Mouse (Mus musculus): Measurements from ENCODE around the gene Zfyve27. TPM values are rescaled to one million over a fixed set of nuclear protein-coding genes. Genes with fewer than 3 reads are reported as not detected.

Gene Zfyve27
- polyA plus RNA-seq (2015; fragmentation: Nextera tagmentation; extraction: Ambion mirVana) = 22.8 and 25.1 TPM in 2 replicates

- Histone ChIP-seq H3K4me2 (ENCODE audit: low read depth, low read length) (no peak within 1 kb of the TSS), H3K4me3 (ENCODE audit: low read length) (no peak within 1 kb of the TSS), H3K27ac (ENCODE audit: low read length) (no peak within 1 kb of the TSS), H3K4me1 (ENCODE audit: control insufficient read depth, insufficient read depth, low read length) (0 out of 2 replicates have a peak, but pooled peaks cover 2% of the 10 kb centered on the region), H3K36me3 (ENCODE audit: control insufficient read depth, insufficient read depth) (no peaks in the 10 kb centered on the region), H3K9me3 (replicated peaks; ENCODE audit: control insufficient read depth, low read length) (no peaks in the 10 kb centered on the region), H3K9ac (ENCODE audit: low read length) (no peak within 1 kb of the TSS), H3K27me3 (ENCODE audit: control insufficient read depth, insufficient read depth, low read length) (peaks cover 2% of the 10 kb centered on the region; the same call in 1 of the 2 replicates)
- ATAC-seq (replicated peaks; ENCODE audit: extremely low read depth, insufficient read depth, low FRiP score) = no peak
- WGBS = 58% methylated on average over 5 of the region's 5 CpGs
Measured at GRCm38 (mm10) chr19:42163764-42164163, at the start of gene Zfyve27. TSS of gene Zfyve27 (plus strand) at chr19:42163951.

- no peak for ATAC-seq (replicated peaks; ENCODE audit: extremely low read depth, insufficient read depth, low FRiP score)
- no peaks in the 10 kb centered on the region for H3K27me3 ChIP-seq (ENCODE audit: control insufficient read depth, insufficient read depth, low read length)
- H3K36me3 ChIP-seq (ENCODE audit: control insufficient read depth, insufficient read depth) = peaks cover 32% of the 10 kb centered on the region
- no peak overlapping the region for H3K9ac ChIP-seq (ENCODE audit: low read length)
- no peaks in the 10 kb centered on the region for H3K9me3 ChIP-seq (replicated peaks; ENCODE audit: control insufficient read depth, low read length)
- no peak overlapping the region for H3K27ac ChIP-seq (ENCODE audit: low read length)
- H3K4me1 ChIP-seq (ENCODE audit: control insufficient read depth, insufficient read depth, low read length) = no peaks in the 10 kb centered on the region
- H3K4me3 ChIP-seq (ENCODE audit: low read length) = no peak overlapping the region
- no peak overlapping the region for H3K4me2 ChIP-seq (ENCODE audit: low read depth, low read length)
- 86% methylated on average over 4 of the region's 4 CpGs for WGBS
Measured at GRCm38 (mm10) chr19:42115783-42116335, 47.9 kb upstream of the Zfyve27 start.

- Histone ChIP-seq H3K9me3 (replicated peaks; ENCODE audit: control insufficient read depth, low read length) (no peaks in the 10 kb centered on the region), H3K9ac (ENCODE audit: low read length) (no peak overlapping the region), H3K27me3 (ENCODE audit: control insufficient read depth, insufficient read depth, low read length) (no peaks in the 10 kb centered on the region), H3K4me3 (ENCODE audit: low read length) (no peak overlapping the region), H3K4me2 (ENCODE audit: low read depth, low read length) (no peak overlapping the region), H3K4me1 (ENCODE audit: control insufficient read depth, insufficient read depth, low read length) (no peaks in the 10 kb centered on the region), H3K36me3 (ENCODE audit: control insufficient read depth, insufficient read depth) (peaks cover 33% of the 10 kb centered on the region), H3K27ac (ENCODE audit: low read length) (no peak overlapping the region)
- 95% methylated on average over 9 of the region's 9 CpGs for WGBS
- no peak for ATAC-seq (replicated peaks; ENCODE audit: extremely low read depth, insufficient read depth, low FRiP score)
Measured at GRCm38 (mm10) chr19:42118142-42118541, 45.6 kb upstream of the Zfyve27 start.

GRCm38 (mm10) chr19:42118596-42118995 is 45.2 kb upstream of the Zfyve27 start:
- H3K27me3 ChIP-seq (ENCODE audit: control insufficient read depth, insufficient read depth, low read length) = no peaks in the 10 kb centered on the region
- H3K36me3 ChIP-seq (ENCODE audit: control insufficient read depth, insufficient read depth) = peaks cover 34% of the 10 kb centered on the region
- no peak overlapping the region for H3K4me3 ChIP-seq (ENCODE audit: low read length)
- 75% methylated on average over 5 of the region's 5 CpGs for WGBS
- no peak overlapping the region for H3K27ac ChIP-seq (ENCODE audit: low read length)
- H3K9ac ChIP-seq (ENCODE audit: low read length) = no peak overlapping the region
- no peaks in the 10 kb centered on the region for H3K9me3 ChIP-seq (replicated peaks; ENCODE audit: control insufficient read depth, low read length)
- H3K4me1 ChIP-seq (ENCODE audit: control insufficient read depth, insufficient read depth, low read length) = no peaks in the 10 kb centered on the region
- no peak for ATAC-seq (replicated peaks; ENCODE audit: extremely low read depth, insufficient read depth, low FRiP score)
- H3K4me2 ChIP-seq (ENCODE audit: low read depth, low read length) = no peak overlapping the region

- H3K27ac ChIP-seq (ENCODE audit: low read length) = no peak overlapping the region
- H3K36me3 ChIP-seq (ENCODE audit: control insufficient read depth, insufficient read depth) = peaks cover 28% of the 10 kb centered on the region
- no peak overlapping the region for H3K4me2 ChIP-seq (ENCODE audit: low read depth, low read length)
- H3K27me3 ChIP-seq (ENCODE audit: control insufficient read depth, insufficient read depth, low read length) = no peaks in the 10 kb centered on the region
- no peak for ATAC-seq (replicated peaks; ENCODE audit: extremely low read depth, insufficient read depth, low FRiP score)
- H3K9ac ChIP-seq (ENCODE audit: low read length) = no peak overlapping the region
- WGBS = 84% methylated on average over 8 of the region's 8 CpGs
- no peaks in the 10 kb centered on the region for H3K9me3 ChIP-seq (replicated peaks; ENCODE audit: control insufficient read depth, low read length)
- peaks cover under 1% of the 10 kb centered on the region for H3K4me1 ChIP-seq (ENCODE audit: control insufficient read depth, insufficient read depth, low read length)
- no peak overlapping the region for H3K4me3 ChIP-seq (ENCODE audit: low read length)
Measured at GRCm38 (mm10) chr19:42120451-42120850, 43.3 kb upstream of the Zfyve27 start.

- Histone ChIP-seq H3K9me3 (replicated peaks; ENCODE audit: control insufficient read depth, low read length) (no peaks in the 10 kb centered on the region), H3K36me3 (ENCODE audit: control insufficient read depth, insufficient read depth) (peaks cover 20% of the 10 kb centered on the region), H3K4me3 (ENCODE audit: low read length) (no peak overlapping the region), H3K4me1 (ENCODE audit: control insufficient read depth, insufficient read depth, low read length) (peaks cover 27% of the 10 kb centered on the region), H3K27ac (ENCODE audit: low read length) (no peak overlapping the region), H3K9ac (ENCODE audit: low read length) (no peak overlapping the region), H3K4me2 (ENCODE audit: low read depth, low read length) (no peak overlapping the region), H3K27me3 (ENCODE audit: control insufficient read depth, insufficient read depth, low read length) (no peaks in the 10 kb centered on the region)
- no peak for ATAC-seq (replicated peaks; ENCODE audit: extremely low read depth, insufficient read depth, low FRiP score)
- WGBS = 78% methylated on average over 13 of the region's 13 CpGs
Measured at GRCm38 (mm10) chr19:42124684-42125083, 39.1 kb upstream of the Zfyve27 start.

DNA sequence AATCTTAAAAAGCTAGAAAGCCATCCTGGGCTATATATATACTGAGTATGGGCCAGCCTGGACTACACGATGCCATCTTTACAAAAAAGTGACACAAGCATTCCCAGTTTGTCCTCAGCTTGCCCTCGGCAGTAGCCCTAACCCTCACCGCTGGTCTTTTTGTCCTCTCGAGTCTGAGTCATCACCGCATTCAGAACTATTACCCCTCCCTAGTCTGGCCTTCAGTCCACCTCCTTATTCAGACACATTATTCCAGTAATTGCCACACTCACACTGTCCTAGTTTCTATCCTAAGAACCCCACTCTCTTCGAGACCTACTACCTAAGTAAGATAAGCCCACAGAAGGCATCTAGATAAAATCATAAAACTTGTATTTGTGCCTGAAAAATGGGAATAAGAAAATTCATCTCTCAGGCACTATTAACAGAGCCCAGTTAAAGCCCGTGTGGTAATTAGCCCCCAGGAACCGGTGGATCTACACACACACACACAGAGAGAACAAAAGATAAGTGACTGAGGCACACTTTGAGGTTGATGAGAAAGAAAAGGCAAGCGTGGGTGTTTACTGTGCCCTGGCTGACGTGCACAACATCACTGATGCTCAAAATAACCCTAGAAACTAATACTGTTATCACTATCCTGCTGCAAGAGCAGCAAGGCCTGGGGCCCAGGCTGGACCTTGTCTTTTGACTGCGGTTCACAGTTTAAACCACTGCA is 38.1 kb upstream of the Zfyve27 start:
- no peak overlapping the region for H3K27ac ChIP-seq (ENCODE audit: low read length)
- ATAC-seq (replicated peaks; ENCODE audit: extremely low read depth, insufficient read depth, low FRiP score) = no peak
- H3K27me3 ChIP-seq (ENCODE audit: control insufficient read depth, insufficient read depth, low read length) = no peaks in the 10 kb centered on the region
- peaks cover 32% of the 10 kb centered on the region for H3K4me1 ChIP-seq (ENCODE audit: control insufficient read depth, insufficient read depth, low read length)
- H3K9me3 ChIP-seq (replicated peaks; ENCODE audit: control insufficient read depth, low read length) = no peaks in the 10 kb centered on the region
- H3K36me3 ChIP-seq (ENCODE audit: control insufficient read depth, insufficient read depth) = peaks cover 13% of the 10 kb centered on the region
- 0 out of 2 replicates have a peak overlapping the region, but pooled peaks have one; percentile 6 for H3K9ac ChIP-seq (ENCODE audit: low read length)
- 63% methylated on average over 11 of the region's 11 CpGs for WGBS
- H3K4me3 ChIP-seq (ENCODE audit: low read length) = no peak overlapping the region
- H3K4me2 ChIP-seq (ENCODE audit: low read depth, low read length) = no peak overlapping the region

DNA sequence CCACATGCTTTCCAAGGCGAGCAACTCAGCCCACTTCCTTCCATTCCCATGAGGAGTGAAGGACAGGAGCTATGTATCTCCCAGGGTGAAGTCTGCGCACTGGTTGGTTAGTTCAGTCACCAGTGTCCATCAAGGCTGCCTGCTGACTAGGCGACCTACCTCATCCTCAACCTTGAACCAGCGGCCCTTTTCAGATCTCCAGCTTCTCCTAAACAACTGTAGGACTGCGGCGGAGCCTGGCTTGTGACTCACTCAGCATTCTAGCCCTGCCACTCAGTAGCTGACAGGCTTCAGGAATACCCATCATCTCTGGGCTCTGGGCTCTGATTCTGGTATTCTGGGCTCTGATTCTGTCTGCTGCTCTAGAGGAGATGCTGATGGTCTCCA is 37.5 kb upstream of the Zfyve27 start:
- no peak overlapping the region for H3K4me3 ChIP-seq (ENCODE audit: low read length)
- H3K9me3 ChIP-seq (replicated peaks; ENCODE audit: control insufficient read depth, low read length) = no peaks in the 10 kb centered on the region
- H3K4me1 ChIP-seq (ENCODE audit: control insufficient read depth, insufficient read depth, low read length) = peaks cover 32% of the 10 kb centered on the region
- H3K36me3 ChIP-seq (ENCODE audit: control insufficient read depth, insufficient read depth) = peaks cover 13% of the 10 kb centered on the region
- no peak overlapping the region for H3K27ac ChIP-seq (ENCODE audit: low read length)
- 77% methylated on average over 6 of the region's 6 CpGs for WGBS
- no peaks in the 10 kb centered on the region for H3K27me3 ChIP-seq (ENCODE audit: control insufficient read depth, insufficient read depth, low read length)
- no peak for ATAC-seq (replicated peaks; ENCODE audit: extremely low read depth, insufficient read depth, low FRiP score)
- 0 out of 2 replicates have a peak overlapping the region, but pooled peaks have one; percentile 6 for H3K9ac ChIP-seq (ENCODE audit: low read length)
- no peak overlapping the region for H3K4me2 ChIP-seq (ENCODE audit: low read depth, low read length)

- H3K9me3 ChIP-seq (replicated peaks; ENCODE audit: control insufficient read depth, low read length) = no peaks in the 10 kb centered on the region
- H3K9ac ChIP-seq (ENCODE audit: low read length) = no peak overlapping the region
- peaks cover 13% of the 10 kb centered on the region for H3K36me3 ChIP-seq (ENCODE audit: control insufficient read depth, insufficient read depth)
- peaks cover 32% of the 10 kb centered on the region for H3K4me1 ChIP-seq (ENCODE audit: control insufficient read depth, insufficient read depth, low read length)
- no peak overlapping the region for H3K4me3 ChIP-seq (ENCODE audit: low read length)
- H3K27me3 ChIP-seq (ENCODE audit: control insufficient read depth, insufficient read depth, low read length) = no peaks in the 10 kb centered on the region
- 78% methylated on average over 5 of the region's 5 CpGs for whole genome bisulfite sequencing
- no peak overlapping the region for H3K4me2 ChIP-seq (ENCODE audit: low read depth, low read length)
- H3K27ac ChIP-seq (ENCODE audit: low read length) = no peak overlapping the region
- no peak for ATAC-seq (replicated peaks; ENCODE audit: extremely low read depth, insufficient read depth, low FRiP score)
Measured at GRCm38 (mm10) chr19:42127024-42127423, 36.7 kb upstream of the Zfyve27 start.

Measured in heart, embryonic 16.5 days (tissue).